Mouse (Mus musculus): ENCODE measurements around the gene Setd1b. TPM values are rescaled to one million over a fixed set of nuclear protein-coding genes. Genes with fewer than 3 reads are reported as not detected.

Setd1b gene
- 10 to 100 TPM; 11.0 to 17.1 TPM for total RNA-seq (2021)
- long read RNA-seq, experiment 1, partial matches to known transcripts: 0 of 1 reads
- long read RNA-seq, experiment 1, other reads (novel, unspliced or antisense): 1 of 1 reads
- long read RNA-seq, experiment 2, partial matches to known transcripts: 0 of 2 reads
- long read RNA-seq, experiment 2, other reads (novel, unspliced or antisense): 2 of 2 reads

DNA sequence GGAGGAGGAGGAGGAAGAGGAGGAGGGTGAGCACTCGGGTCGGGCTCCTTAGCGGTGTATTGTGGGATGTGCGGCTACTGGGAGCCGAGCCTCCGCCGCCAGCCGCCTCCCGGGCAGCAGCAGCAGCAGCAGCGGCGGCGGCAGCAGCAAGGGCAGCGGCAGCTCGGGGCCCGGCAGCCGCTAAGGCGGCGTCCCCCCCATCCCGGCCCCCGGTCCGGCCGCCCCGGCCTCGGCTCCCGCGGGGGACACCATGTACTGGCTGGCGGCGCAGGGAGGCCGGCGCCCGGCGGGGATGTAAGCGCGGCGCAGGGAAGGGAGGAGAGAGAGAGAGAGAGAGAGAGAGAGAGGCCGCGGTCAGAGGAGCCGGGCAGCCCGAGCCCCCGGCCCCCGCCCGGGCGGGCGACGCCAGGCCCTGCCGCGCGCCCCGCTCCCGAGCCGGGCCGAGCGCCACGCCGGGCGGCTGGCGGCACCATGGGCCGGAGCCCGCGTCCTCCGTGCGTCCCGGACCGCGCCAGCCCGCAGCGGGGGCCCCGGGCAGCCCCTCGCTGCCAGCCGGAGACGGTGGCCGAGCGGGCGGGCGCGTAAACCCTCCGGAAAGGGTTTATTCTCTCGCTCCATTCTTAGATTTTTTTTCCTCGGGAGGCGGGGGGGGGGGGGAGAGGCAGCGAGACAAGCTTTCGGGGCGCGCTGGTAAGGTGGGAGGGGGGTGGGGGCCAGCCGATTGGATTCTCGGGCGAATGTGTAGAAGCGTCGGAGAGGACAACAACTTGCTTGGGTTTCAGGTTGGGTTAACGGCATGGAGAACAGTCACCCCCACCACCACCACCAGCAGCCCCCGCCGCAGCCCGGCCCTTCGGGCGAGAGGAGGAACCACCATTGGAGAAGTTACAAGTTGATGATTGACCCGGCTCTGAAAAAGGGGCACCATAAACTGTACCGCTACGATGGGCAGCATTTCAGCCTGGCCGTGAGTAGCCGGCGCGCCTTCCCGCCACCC, at the start of gene Setd1b:
Gene Setd1b, plus strand, starts transcription at position 33 of the 997 bp plus-strand sequence.
- peak; percentile 54 for DNase-seq

DNA sequence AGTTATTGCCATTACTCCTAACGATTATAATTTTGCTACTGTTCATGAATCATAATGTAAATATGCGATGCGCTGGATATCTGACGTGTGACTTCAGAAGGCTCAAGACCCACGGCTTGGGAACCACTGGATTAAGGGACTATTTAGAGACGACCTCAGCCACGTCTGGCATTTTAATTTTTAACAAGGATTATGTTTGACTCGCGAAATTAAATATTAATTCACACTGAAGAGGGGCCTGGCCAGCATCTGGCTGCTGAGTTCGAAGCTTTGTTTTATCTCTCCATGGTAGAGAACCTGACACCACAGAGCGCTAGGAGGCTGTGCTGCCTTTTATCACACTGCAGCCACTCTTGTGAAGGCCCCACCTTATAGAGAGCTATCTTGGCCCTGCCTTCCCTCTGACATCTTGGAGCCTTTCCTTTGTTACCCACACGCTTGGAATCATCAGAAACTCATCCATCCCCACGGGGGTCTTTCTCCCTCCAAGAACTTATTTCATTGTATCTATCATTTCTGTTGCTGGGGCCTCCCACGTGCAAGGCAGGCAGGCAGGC, 48.8 kb upstream of the Setd1b start:
- no peak for DNase-seq

DNA sequence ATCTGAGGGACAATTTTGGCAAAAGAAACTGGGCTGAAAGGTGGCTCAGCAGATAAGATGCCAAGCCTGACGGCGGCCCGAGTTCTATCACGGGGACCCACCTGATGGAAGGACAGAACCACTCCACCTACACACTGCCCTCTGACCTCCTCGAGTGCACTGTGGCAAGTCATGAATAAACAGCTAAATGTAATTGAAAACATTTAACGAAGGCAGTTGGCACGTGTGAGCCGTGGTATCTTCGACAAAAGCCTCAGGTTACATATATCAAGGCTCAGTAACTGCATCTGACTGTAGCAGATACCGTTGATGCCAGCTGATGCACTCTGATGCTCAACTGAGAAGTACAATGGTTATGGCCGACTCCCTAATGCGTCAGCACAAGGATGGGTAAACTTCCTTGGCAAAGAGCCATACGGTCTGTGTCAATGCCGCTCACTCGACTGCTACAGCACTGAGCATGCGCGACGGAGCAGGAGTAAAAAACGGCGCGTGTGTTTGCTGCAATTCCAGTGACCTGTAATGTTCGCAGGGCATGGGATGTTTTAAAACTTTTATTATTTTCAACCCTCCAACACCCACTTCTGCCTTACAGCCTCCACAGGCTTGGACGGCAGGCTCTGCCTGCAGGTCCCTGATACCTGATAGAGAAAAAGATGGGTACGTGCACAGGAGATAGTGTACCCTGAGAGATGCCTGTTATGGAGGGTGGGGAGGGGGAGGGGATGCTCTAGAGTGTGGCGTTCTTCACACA, 47.6 kb upstream of the Setd1b start:
- no peak for DNase-seq

DNA sequence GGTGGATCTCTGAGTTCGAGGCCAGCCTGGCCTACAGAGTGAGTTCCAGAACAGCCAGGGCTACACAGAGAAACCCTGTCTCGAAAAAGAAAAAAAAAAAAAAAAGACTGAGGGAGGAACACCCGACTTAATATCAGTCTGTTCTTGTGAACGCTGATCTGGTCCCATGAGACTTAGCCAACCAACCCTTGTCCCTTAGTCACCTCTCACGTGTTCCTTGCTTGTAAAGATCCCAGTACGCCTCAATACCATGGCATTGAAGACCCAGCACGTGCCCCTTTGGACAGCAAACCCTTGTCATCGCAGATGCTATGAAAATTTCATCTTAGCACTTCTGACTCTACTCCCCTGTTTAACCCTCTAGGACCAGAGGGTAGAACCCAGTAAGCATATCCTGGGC, 45.7 kb upstream of the Setd1b start:
- no peak for DNase-seq

DNA sequence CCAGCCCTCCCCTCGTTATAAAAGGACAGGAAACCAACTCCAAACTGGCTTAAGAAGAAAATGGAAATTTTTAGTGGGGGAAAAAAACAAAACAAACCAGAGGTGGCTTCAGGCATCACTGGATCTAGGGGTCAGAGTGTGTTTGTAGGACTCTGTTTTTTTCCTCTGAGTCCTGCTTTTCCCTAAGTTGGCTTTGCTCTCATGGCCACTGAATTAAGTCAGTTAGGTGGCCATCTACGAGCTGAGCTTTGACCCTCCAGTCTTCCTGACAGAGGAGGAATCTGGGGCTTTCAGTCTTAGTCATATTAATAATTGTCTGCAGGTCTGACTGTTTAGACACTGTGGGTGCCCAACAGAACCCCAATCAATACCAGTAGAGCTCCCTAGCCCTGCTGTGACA, 43.5 kb upstream of the Setd1b start:
- DNase-seq: no peak

DNA sequence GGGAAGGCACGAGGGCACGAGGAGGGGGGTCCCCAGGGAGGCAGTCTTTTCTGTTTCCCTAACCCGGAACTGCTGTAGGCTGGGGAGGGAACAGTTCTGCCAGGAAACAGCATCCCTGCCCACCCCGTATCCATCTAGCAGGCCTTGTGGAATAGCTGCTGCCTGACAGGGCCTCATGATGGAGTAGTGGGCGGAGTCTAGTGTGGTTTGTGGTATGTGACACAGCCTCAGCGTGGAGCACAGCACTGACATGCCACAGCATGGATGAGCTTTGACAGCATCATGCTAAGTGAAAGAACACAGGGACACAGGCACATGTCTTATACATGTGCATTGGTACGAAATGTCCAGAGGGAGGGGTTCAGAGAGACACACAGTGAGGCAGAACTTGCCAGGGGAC, 39.6 kb upstream of the Setd1b start:
- DNase-seq: no peak

DNA sequence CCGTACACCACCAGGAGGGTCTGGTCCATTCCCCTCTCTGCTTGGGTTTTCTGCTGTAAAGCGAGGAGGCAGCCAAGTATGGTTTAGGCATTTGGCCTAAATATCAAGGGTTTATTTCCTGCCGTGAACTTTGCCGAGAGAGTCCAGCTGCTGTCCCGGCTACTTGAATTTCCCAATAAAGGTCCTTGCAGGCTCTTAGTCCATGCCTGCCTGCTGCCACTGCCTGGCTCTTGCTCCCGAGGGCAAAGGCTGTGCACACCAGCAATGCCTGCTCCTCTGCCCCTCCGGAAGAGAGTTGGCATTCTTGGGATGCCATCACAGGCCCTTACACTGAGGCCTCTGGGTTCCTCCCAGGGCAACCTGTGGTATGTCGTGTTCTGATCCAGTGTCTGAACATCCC, 38.4 kb upstream of the Setd1b start:
- DNase-seq: no peak

DNA sequence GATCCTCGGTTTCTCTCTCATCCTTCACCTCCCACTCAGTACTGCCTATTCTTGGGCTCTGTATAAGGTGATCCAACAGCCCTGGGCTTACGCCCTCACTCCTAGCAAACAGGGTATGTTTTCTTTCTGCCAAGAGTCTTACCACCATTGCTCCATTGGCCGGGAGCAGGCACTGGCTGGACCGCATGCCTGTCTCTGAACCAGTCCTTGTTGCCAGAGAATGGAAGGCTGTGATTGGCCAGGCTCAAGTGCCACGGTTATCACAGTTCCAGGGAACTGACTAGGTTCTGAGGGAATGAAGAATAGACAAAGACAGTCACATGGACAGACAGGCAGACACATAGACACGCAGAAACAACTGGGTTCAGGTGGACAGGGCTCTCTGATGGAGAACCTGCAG, 37.2 kb upstream of the Setd1b start:
- no peak for DNase-seq

DNA sequence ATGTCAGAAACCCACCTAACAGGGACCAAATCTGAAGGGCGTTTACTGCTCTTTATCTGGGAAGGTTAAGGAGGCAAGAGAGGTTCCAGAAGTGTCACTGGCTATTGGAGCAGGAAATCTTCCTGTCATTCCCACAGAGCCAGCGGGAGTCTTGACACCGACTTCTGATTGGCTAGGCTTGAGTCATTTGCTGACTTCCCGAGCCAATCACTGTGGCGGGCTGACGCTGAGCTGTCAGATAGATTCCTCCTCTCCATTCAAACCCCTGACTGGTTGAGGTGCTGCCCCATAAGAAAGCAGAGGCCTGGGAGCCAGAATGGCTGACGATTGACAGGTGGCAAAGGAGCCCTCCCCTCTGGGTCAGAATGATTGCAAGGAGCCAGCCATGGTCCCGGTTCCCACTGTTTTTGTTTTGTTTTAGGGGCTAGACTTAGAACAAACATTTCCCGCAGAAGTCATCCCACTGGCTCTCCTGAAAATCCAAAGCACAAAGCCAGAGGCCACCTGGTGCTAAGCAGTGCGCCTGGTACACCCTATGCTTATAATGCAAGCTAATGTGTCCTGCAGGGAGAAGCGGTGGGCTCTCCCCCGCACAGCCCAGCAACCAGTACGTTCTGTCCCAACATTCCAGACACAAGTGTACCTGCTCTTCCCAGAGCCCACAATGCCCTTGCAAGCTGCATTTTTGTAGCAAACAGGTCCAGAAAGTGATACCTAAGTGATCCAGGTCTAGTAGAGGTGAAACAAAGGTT, 32.4 kb upstream of the Setd1b start:
- DNase-seq: no peak

DNA sequence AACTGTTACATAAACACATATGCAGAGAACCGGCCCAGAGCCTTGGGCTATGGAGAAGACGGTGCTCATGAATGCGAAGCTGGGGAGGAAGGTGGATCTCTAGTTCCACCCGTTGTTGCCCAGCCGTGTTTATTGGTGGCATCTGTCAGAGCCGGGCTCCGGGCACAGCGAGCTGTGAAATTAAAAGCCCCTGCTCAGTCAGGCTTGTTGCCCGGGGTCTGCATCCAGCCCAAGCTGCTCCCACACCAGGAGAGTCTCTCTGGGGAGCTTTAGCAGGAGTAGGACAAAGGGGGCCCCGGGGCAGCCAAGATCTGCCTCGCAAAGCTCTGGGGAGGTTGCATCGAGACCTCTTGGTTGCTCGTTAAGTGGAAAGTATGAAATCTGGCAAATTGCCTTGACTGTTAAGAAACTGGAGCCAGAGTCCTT, 31.7 kb upstream of the Setd1b start:
- no peak for DNase-seq

DNA sequence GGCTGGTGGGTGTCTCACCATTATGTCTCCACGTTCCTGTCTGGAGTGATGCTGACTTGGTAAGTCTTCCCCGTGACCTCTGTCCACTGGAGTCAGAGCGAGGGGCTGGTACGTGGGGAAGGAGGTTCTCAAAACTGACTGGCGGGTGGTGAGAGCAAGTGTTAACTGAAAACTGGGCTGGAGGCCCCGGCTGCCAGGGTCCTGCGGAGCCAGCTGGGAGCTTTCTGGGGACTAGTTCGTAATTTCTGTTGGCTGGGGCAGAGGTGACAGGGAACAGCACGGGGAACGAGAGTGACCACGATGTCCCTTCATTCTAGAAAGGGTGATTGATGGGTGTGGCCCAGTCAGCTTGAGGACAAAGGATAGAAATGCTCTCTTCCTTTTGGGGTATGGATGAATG, 27.9 kb upstream of the Setd1b start:
- DNase-seq: no peak

DNA sequence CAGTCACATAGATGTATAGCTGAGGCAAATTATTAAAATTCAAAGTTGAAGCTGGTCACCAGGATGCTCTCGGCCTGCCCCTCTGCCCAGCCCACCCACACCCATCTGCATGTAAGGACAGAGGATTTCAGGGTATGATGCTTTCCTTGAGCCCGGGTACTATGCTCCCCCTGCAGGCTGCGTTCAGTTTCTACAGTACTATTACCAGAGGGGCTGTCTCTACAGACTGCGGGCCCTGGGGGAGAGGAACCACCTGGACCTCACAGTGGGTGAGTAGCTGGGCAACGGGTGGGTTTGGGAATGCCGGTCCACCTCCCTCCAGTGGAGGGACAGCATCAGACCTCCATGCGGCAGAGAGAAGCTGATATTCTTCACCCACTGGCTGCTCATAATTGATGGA, 27.1 kb upstream of the Setd1b start:
- no peak for DNase-seq

DNA sequence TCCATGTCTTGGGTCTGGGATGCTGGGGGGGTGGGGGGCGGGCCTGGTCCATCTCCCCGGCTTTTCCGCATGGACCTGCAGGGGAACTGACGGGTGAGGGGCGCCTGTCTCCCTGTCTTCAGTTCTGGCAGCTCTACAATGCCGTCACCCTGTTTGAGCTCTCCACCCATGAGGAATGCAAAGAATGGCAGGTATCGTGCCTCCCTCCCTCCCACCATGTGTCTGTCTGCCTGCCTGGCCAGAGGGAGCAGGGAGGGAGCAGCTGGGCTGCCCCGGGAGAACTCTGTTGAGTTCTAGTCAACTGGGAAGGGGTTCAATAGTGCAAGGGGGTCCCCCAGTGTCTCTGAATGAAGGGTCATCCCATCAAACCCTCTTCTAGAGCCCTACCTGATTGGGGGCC, 25.9 kb upstream of the Setd1b start:
- no peak for DNase-seq

DNA sequence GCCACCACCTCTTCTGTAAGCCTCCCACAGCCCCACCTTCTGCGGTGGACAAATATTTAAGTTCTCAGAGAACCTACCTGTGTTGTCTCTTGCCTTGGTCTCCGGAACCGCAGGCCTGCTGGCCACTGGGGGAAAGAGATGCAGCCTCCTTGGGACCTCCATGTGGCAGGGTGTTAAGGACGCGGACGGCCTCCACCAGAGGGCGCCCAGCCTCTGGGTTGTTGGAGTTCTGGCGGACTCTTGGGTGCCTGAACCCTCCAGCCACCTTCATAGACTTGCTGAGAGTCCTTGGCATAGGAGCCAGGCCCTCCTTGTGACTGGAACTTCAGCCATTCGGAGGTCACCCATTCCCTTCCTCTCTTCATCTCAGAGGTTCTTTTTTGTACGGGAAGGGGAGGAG, 24.7 kb upstream of the Setd1b start:
- DNase-seq: peak; percentile 86

DNA sequence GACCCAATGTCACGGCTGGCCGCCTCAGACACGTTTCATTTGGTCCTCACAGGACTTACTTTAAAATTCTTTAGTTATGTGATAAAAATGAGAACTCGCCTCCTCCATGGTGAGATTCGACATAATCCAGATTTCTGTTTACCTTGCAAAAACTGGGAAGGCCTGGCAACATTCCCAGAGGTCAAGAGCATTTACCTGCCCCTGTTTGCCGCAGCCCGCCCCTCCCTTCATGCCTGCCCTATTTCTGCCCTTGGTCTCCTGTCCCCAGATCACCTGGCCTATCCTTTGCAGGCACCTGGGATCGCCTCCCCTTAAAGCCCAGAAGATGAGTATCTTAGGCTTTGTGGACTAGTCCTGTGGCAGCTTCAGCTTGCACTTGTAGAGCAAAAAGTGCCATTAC, 24.2 kb upstream of the Setd1b start:
- no peak for DNase-seq

DNA sequence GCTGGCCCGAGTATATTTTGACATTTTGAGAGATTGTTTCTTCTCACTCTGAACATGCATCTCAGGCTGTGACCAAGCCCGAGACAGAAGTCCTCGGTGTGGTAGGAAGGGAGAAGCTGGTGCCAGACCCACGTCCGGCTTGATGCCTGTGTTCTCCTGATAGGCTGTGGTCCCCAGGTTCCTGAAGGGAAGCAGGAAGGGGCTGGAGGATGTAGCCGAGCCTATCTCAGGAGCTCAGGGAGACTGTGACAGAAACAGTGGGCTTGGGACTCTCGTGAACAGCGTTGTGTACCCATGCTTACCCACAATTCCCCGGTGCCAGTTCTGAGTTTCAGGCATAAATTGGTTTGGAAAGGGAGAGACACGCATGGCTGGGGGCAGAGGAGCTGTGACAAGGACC, 23.2 kb upstream of the Setd1b start:
- DNase-seq: no peak

DNA sequence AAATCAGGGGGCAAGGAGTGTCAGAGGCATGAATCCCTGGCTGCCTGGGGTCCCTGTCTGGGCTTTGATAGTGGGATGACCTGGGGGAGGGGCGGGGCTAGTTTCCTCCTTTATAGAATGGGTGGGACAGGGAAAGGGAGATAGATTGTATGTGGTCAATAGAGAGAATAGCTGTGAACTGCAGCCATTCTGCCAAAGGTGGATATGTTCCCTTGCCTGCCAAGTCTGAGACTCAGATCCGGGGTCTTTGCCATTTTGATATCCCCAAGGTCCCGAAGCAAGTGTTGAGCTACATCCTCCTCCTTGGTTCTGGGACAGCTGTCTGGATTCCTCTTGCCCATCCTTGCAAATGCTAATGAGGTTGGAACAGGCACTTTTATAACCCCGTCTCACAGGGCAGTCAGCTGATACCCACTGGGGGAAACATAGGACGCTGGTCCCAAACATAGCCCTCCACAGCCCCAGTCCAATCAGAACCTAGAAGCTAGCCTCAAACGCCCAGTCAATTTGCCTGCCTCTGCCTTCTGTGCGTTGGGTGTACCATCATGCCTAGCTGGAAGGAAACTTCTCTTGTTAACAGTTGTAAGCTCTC, 21.3 kb upstream of the Setd1b start:
- DNase-seq: no peak

DNA sequence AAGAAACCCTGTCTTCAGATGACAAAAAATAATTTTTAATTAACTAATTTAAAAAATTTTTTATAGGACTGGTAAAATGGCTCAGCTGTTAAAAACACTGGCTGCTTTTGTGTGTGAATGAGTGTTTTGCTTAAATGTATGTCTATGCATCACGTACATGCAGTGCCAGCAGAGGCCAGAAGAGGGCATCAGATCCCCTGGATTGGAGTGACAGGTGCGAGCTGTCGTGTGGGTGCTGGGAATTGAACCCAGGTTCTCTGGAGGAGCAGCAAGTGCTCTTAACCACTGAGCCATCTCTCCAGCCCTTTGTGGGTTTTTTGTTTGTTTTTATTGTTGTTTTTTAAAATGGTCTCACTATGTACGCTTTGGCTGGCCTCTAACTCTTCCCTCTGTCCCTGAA, 19.8 kb upstream of the Setd1b start:
- DNase-seq: no peak

DNA sequence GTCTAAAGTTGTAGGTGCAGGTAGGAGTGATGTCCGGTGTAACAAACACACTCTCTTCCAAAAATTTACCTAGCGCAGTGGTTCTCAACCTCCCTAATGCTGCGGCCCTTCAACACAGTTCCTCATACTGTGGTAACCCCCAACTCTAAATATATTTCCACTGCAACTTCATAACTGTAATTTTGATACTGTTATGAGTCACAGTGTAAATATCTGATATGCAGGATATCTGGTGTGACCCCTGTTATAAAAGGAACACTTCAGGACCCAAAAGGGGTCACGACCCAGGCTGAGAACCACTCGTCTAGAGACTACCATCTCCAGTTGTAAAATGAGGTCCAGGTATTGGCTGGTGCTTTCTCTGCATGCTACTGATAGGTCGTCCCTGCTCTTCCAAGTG, 16.9 kb upstream of the Setd1b start:
- DNase-seq: no peak

DNA sequence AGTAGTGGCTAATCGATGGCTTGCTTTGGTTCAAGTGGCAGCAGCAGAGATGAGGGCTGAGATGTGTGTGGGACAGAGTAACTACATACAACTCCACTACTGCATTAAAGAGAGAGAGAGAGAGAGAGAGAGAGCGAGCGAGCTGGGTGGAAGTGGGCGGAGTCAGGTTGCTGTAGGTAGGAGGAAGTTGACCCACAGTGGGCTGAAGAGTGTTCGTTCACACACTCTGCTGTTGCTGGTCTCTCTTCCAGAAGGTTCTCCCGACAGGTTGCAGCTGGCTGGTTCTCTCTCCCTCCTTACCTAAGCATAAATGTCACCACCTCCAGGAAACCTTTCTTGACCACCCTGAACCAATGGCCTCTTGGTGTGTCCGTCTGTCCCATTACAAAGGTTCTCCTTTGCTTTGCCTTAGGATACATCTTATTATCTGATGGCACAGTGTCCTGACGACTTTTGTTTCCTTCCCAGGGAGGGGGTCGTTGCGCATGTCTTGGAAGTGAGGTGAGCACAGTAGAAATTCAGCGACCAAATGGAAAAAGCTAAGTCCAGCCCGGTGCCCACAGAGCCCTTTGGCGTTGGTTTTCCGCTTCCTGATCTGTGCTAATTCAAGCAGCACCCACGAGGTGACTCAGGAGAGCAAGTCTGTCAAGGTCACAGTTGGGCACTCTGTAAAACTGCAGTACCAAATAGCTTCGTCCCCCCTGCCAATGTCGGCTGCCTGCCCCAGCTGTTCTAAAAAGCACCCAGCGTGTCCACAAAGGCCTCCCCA, 16.2 kb upstream of the Setd1b start:
- DNase-seq: no peak

DNA sequence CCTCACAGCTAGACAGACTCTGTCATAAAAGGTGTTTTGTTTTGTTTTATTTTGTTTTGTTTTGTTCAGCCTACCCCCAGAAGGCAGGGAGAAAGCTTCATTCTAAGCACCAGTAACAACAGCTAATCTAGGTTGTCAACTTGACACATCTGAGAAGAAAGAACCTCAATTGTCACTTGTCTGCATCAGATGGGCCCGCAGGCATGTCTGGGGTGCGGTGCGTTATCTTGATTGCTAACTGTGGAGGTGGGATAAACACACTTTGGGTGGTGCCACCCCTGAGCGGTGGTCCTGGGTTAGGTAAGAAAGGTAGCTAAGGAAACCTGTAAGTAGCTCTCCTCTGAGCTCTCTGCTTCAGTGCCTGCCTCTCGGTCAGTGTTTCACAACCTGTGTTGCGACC, 15.0 kb upstream of the Setd1b start:
- DNase-seq: no peak
